Mouse (Mus musculus) bone marrow, adult 2 months (tissue): ENCODE measurements around the gene Wdr17. TPM values are rescaled to one million over a fixed set of nuclear protein-coding genes. Genes with fewer than 3 reads are reported as not detected.

ENCODE experiments used
- H3K27ac ChIP-seq: fragments of 200-500 bp; 2 replicates; pipeline ENCODE4 v1.5.1; 2012; ENCODE audit warnings: low read depth, mild to moderate bottlenecking, control low read depth, inconsistent platforms, low read length; ENCODE audit not compliant: control insufficient read depth, poor library complexity, insufficient read depth
- H3K4me1 ChIP-seq: fragments of 200-500 bp; 2 replicates; pipeline ENCODE4 v1.6.1; 2011; ENCODE audit warnings: low read length; ENCODE audit not compliant: control insufficient read depth, insufficient read depth
- H3K4me3 ChIP-seq: fragments of 200-500 bp; replicated peaks from 2 replicates; pipeline ENCODE3; 2011; ENCODE audit warnings: mild to moderate bottlenecking, low read depth, low read length, control low read depth; ENCODE audit not compliant: control insufficient read depth
- CTCF ChIP-seq: fragments of 200-500 bp; IDR thresholded peaks from 2 replicates; pipeline ENCODE4 v1.5.1; 2011; ENCODE audit warnings: low read length, control low read depth; ENCODE audit not compliant: control insufficient read depth, insufficient read depth
- POLR2A ChIP-seq: fragments of 200-500 bp; IDR thresholded peaks from 2 replicates; pipeline ENCODE4 v1.6.1; 2011; ENCODE audit warnings: low read depth, mild to moderate bottlenecking, control low read depth, low read length, borderline replicate concordance; ENCODE audit not compliant: control insufficient read depth
- WGBS: fragments of 180-500 bp; shearing (Covaris S2); methylation state at CpG from one replicate; pipeline ENCODE4 v1.1.7; 2018; 5-methylcytosine and 5-hydroxymethylcytosine counted together
- polyA plus RNA-seq: library from polyadenylated mRNA; stranded (reverse); fragments of >200 nt; gene quantifications from 2 replicates; pipeline ENCODE4 v1.2.4, GENCODE M21; 2011; ENCODE audit warnings: low replicate concordance; ENCODE audit not compliant: missing spikeins, insufficient read depth, insufficient read length

The Wdr17 gene
- polyA plus RNA-seq, 1 experiment = 9.5 TPM

DNA sequence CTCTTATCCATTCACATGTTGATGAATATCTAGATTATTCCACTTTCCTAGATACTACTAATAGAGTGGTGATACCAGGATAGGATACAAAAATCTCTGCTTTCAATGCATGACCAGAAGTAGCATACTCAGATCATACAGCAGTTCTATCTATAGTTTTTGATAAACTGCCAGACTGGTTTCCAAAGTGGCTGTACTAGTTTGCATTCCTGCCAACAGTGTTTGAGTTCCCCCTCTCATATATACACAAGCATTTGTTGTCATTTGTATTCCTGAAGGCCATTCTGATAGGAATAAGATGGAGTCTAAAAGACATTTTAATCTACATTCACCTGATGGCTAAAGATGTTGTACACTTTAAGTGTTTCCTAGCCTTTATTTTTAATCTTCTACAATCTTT, 110.0 kb downstream of the Wdr17 start:
- no peak overlapping the region for H3K4me3 ChIP-seq
- H3K4me1 ChIP-seq = no peaks in the 10 kb centered on the region
- TF ChIP-seq POLR2A = no peak
- no peak for TF ChIP-seq CTCF
- no peak overlapping the region for H3K27ac ChIP-seq

DNA sequence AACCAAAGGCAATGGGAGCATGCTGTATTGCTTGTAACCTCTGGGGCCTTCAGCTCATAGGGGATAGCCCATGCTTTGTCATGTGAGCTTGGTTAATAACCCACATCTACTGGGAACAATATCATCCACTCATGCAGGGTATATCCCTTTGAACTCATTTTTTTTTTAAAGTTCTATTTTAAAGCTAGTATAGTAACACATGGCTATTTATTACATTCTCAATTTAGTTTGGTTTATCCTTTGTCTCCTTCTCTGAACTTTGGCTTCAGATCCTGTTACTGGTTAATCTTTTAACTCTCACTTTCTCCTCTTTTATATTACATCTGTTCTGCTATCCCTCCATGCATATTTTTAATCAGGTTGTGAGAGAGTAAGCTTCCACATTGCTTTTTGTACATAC, 110.7 kb downstream of the Wdr17 start:
- no peak overlapping the region for H3K4me3 ChIP-seq
- no peaks in the 10 kb centered on the region for H3K4me1 ChIP-seq
- no peak for TF ChIP-seq POLR2A
- TF ChIP-seq CTCF = no peak
- no peak overlapping the region for H3K27ac ChIP-seq

DNA sequence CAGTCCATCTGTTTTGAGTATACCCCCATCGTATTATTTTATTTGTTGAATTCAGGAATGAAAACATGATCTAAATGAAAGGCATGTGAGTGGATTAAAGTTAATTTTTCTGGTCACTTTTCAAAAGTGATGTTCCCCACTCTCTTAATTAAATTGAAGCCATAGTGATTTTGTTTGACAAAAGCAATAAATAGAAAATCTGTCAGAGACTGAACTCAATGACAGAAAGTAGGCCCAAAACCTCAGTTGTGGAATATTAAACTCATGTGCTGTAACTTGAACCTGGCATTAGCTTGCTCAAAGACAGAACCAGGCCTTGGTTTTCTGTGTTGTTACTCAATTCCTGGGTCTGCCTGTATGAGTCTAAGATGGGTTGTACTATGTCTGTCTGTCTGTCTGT, 129.3 kb downstream of the Wdr17 start:
- TF ChIP-seq POLR2A (no peak), CTCF (no peak)
- WGBS = 74% methylated on average over 1 of the region's 1 CpGs
- H3K27ac ChIP-seq = no peak overlapping the region
- H3K4me3 ChIP-seq = no peak overlapping the region
- no peaks in the 10 kb centered on the region for H3K4me1 ChIP-seq

DNA sequence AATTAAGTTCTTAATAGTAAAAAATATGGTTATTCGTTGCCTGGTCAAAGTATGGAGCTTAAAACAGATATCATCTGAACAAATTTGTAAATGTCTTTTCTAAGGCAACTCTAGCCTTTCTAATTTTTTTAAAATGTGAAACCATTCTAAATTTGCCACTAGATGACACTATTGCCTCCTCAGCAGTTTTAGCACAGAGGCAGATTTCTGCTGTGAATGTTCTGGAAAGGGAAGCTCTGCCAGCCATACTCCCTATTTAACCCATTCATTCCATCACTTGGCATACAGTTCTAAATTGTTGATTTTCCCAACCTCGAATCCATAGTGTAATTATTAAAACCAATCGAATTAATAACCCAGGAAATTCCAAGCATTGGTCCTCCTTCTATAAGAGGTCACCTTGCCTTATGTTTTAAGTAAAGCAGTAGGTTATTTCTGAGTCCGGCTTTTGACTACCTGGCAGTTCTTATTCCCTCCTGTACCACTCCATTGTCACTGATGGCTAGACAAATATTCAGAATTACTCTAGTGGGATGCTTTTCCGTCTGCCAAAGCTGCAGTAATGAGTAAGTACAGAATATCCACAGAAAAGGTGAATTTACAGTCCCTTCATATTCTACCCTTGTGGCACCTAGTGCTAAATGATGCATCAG, 150.2 kb downstream of the Wdr17 start:
- H3K27ac ChIP-seq = no peak overlapping the region
- H3K4me1 ChIP-seq = no peaks in the 10 kb centered on the region
- no peak for TF ChIP-seq POLR2A
- no peak for TF ChIP-seq CTCF
- WGBS = 53% methylated on average over 5 of the region's 5 CpGs
- no peak overlapping the region for H3K4me3 ChIP-seq

DNA sequence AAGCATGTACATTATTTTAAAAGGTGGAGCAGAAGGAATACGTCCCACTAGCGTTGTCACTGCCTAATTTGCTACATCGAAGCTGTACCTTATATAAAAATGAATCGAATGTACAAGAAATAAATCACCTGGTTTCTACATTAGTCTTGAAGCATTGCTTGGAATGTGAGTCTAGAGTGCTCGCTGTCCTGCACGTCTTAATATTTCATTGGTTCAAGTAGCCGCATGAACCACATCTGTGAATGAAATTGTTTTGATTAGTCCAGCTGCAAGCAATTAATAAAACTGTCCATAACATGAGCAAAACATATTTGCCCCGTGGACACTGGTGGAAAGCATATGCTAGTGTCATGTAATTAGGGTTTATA, 162.3 kb downstream of the Wdr17 start:
- no peaks in the 10 kb centered on the region for H3K4me1 ChIP-seq
- 27% methylated on average over 8 of the region's 8 CpGs for WGBS

DNA sequence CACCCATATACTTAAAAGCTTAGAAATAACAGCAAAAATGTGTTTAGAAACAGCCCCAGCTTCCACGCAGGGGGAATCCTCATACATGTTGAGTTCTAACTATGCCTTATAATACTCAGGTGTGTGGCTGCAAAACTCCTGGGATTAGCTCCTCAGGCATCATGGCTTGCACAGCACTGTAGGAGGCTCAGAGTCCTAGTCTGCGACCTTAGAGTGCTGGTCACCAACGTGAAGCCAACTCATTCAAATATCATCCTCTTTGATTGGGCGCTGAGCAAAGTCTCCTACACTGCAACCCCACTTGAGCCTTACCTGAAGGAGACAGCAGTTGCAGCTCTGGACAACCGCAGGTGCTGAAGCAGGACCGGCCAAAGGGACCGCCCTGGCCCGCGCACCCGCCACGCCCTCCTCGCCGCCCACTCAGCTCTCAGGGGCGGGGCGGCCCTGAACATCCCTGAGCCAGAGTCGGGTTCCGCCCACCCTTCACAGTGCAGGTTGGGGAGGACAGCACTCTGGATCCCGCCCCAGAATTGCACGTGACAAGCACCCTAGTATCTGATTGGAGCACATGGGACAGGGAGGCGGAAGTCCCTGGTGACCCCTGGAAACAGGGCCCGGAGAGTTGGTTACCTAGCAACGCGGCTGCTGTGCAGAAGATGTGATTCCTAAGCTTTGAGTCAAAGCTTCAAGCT, 162.9 kb downstream of the Wdr17 start:
- TF ChIP-seq CTCF (no peak), POLR2A (no peak)
- 4% methylated on average over 23 of the region's 23 CpGs for WGBS
- H3K27ac ChIP-seq = no peak overlapping the region
- H3K4me3 ChIP-seq = no peak overlapping the region
- H3K4me1 ChIP-seq = no peaks in the 10 kb centered on the region

More for the DNA sequence above, 162.3 kb downstream of the Wdr17 start:
- H3K27ac ChIP-seq = no peak overlapping the region
- TF ChIP-seq POLR2A (no peak), CTCF (no peak)
- no peak overlapping the region for H3K4me3 ChIP-seq

DNA sequence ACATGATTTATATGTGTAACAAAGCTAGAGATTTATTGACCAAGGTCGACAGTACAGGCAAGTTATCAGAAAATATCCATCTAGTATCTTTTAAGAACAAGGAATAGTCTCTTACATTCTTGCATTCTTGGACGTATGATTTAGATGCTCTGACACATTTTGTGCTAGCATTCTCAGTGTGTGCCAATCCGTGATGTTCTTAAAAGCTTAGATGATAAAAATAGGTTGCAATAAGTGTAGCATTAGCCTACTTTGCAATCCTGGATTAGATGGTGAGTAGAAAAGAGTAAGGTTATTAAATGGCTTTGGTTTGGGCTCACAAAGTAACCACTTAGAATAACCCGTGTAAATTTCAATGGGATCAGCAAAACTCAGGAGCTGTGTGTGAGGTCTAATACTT, 168.5 kb downstream of the Wdr17 start:
- 57% methylated on average over 4 of the region's 4 CpGs for WGBS
- TF ChIP-seq POLR2A (no peak), CTCF (no peak)
- no peak overlapping the region for H3K4me3 ChIP-seq
- no peak overlapping the region for H3K27ac ChIP-seq
- H3K4me1 ChIP-seq = no peaks in the 10 kb centered on the region

DNA sequence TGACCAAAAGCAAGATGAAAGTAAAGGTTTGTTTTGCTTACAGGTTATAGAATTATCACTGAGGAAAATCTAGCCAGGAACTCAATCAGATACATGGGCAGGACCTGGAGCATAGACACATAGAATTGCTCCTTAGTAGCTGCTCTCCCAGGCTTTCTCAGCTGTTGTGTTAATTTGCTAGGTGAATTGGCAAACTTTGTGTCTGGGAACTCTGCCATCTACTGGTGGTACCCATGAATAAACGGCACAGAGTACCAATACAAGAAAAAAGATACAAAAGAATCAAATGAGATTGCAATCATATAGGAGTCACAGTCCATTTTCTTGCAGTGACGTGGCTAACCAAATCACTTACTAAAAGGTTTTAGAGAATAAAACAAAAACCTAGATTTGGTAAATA, 181.2 kb downstream of the Wdr17 start:
- TF ChIP-seq CTCF = no peak
- TF ChIP-seq POLR2A = no peak
- H3K4me1 ChIP-seq = no peaks in the 10 kb centered on the region
- WGBS = 50% methylated on average over 2 of the region's 2 CpGs
- no peak overlapping the region for H3K27ac ChIP-seq
- H3K4me3 ChIP-seq = no peak overlapping the region
